12 mouse cellular contexts compared by ENCODE assay signal in the genomic region with DNA sequence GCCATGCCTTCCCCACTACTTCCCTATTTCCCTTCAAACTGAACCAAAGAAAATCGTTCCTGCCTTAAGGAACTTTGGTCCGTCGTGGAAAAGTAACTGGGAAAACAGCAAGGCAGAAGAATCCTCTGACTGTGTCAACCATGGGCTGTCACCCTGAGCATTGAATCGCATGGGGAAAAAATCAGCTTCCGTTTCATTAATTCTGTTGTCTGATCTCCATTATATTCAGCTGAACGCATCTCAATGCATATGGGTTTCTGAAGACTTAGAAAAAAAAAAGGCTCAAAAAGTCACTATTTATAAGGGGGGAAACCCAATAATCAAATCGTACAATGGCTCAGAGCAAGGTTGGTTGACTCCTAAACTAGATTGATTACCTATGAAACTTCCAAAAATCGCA.
"Had no signal": no experiment of that assay in that cellular context is flagged by ENCODE, and none has a peak within 500 bp of the region (broad histone marks: within the 10 kb centered on the region; RNA-seq: fewer than 3 reads in every experiment).

No protein-coding gene starts in this region.

- H3K27me3 ChIP-seq: midbrain, embryonic 13.5 days; midbrain, embryonic 15.5 days; neural tube, embryonic 12.5 days had no signal

- H3K27ac ChIP-seq: midbrain, embryonic 10.5 days; midbrain, embryonic 13.5 days; midbrain, embryonic 15.5 days; neural tube, embryonic 12.5 days had no signal

- DNase-seq: lung, adult 18-20 months; lung, embryonic 14.5 days; lung, postnatal 10 days; lung, postnatal 4 days; right cerebral cortex, postnatal 14 days; thymus, adult 18-20 months; thymus, postnatal 14 days; thymus, postnatal 36 days had no signal

- H3K9me3 ChIP-seq: midbrain, embryonic 10.5 days; midbrain, embryonic 13.5 days; midbrain, embryonic 15.5 days; neural tube, embryonic 12.5 days had no signal

- H3K36me3 ChIP-seq: midbrain, embryonic 10.5 days; midbrain, embryonic 13.5 days; midbrain, embryonic 15.5 days; neural tube, embryonic 12.5 days had no signal

- ATAC-seq: midbrain, embryonic 13.5 days; midbrain, embryonic 15.5 days had no signal

- H3K9ac ChIP-seq: lung, embryonic 14.5 days; midbrain, embryonic 13.5 days; midbrain, embryonic 15.5 days; neural tube, embryonic 12.5 days had no signal

- H3K4me3 ChIP-seq: midbrain, embryonic 10.5 days; midbrain, embryonic 13.5 days; midbrain, embryonic 15.5 days; neural tube, embryonic 12.5 days had no signal

- H3K4me1 ChIP-seq: midbrain, embryonic 13.5 days; midbrain, embryonic 15.5 days; neural tube, embryonic 12.5 days had no signal

- H3K4me2 ChIP-seq: lung, embryonic 14.5 days; midbrain, embryonic 13.5 days; midbrain, embryonic 15.5 days; neural tube, embryonic 12.5 days had no signal
